ENCODE assay signal across 16 mouse cellular contexts in the genomic region with DNA sequence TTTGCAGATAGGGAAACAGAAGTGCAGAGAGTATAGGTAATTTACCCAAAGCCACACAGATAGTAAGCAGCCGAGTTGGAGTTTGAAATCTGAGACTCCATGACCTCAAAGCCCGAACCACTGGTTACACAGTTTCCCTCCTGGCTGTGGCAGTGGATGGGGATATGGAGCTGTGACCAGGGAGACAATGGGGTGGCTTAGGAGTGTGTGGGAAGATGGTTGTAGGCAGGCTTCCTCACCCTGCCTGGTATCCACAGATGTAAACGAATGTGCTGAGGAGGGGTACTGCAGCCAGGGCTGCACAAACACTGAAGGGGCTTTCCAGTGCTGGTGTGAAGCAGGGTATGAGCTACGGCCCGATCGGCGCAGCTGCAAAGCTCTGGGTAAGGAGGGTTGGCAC. TPM values are rescaled to one million over a fixed set of nuclear protein-coding genes. Genes with fewer than 3 reads are reported as not detected.
DNase-seq lines count a peak whose midpoint lies in the region; ATAC-seq and TF ChIP-seq lines count a peak whose summit lies in the region.
"Had no signal": no experiment of that assay in that cellular context is flagged by ENCODE, and none has a peak within 500 bp of the region (broad histone marks: within the 10 kb centered on the region; RNA-seq: fewer than 3 reads in every experiment).

No protein-coding gene starts in this region.

- intact Hi-C loops in gastrocnemius, adult 2 months (cut with DNase I) = loop anchor here (5.0 kb wide), 1 partner anchor 360 kb away; a partner anchor contains a TSS

- H3K36me3 ChIP-seq in hindbrain, embryonic 10.5 days = peaks cover 95% of the 10 kb centered on the region
- peaks cover 53% of the 10 kb centered on the region for H3K36me3 ChIP-seq in hindbrain, embryonic 12.5 days
- no peaks in the 10 kb centered on the region for H3K36me3 ChIP-seq in macrophage (ENCODE audit: inconsistent target)

- no peak overlapping the region for H3K4me2 ChIP-seq in hindbrain, embryonic 12.5 days (replicated peaks)
- H3K4me2 ChIP-seq: embryonic facial prominence, embryonic 13.5 days; forebrain, embryonic 12.5 days; heart, embryonic 15.5 days; hindbrain, embryonic 14.5 days had no signal

- peak overlapping the region; percentile 11; the same call in 1 of the 2 replicates for H3K4me3 ChIP-seq in gastrocnemius, adult 2 months
- no peak overlapping the region for H3K4me3 ChIP-seq in hindbrain, embryonic 10.5 days
- no peak overlapping the region for H3K4me3 ChIP-seq in hindbrain, embryonic 12.5 days
- peak overlapping the region; percentile 27 for H3K4me3 ChIP-seq in macrophage (ENCODE audit: inconsistent target)
- H3K4me3 ChIP-seq: embryonic facial prominence, embryonic 13.5 days; forebrain, embryonic 12.5 days; heart, embryonic 10.5 days; heart, embryonic 15.5 days had no signal

- H3K4me1 ChIP-seq in hindbrain, embryonic 10.5 days (replicated peaks) = peaks cover 20% of the 10 kb centered on the region
- H3K4me1 ChIP-seq in hindbrain, embryonic 12.5 days = peaks cover 9% of the 10 kb centered on the region
- H3K4me1 ChIP-seq: forebrain, embryonic 12.5 days had no signal

- H3K27me3 ChIP-seq in hindbrain, embryonic 10.5 days (ENCODE audit: insufficient read depth, poor library complexity, severe bottlenecking) = no peaks in the 10 kb centered on the region
- H3K27me3 ChIP-seq in hindbrain, embryonic 12.5 days = no peaks in the 10 kb centered on the region
- H3K27me3 ChIP-seq: embryonic facial prominence, embryonic 13.5 days; forebrain, embryonic 12.5 days; heart, embryonic 15.5 days; Patski had no signal

- no peak for DNase-seq in gastrocnemius, adult 2 months
- DNase-seq in gastrocnemius, postnatal 10 days = no peak
- no peak for DNase-seq in hindbrain, embryonic 10.5 days (ENCODE audit: low spot score)
- DNase-seq in A20 (ENCODE audit: low read depth, low spot score) = peak; percentile 85
- no peak for DNase-seq in right cerebral cortex, postnatal 25 days
- DNase-seq: cerebellum, adult 9-11 months had no signal

- H3K9ac ChIP-seq in hindbrain, embryonic 12.5 days = no peak overlapping the region
- H3K9ac ChIP-seq: forebrain, embryonic 12.5 days; heart, embryonic 15.5 days; hindbrain, embryonic 14.5 days had no signal

- H3K79me2 ChIP-seq in macrophage (ENCODE audit: inconsistent target) = no peaks in the 10 kb centered on the region

- H3K27ac ChIP-seq in gastrocnemius, adult 2 months = peak overlapping the region; percentile 62; the same call in 1 of the 2 replicates
- H3K27ac ChIP-seq in hindbrain, embryonic 10.5 days = peak overlapping the region; percentile 30; the same call in 1 of the 2 replicates
- H3K27ac ChIP-seq in hindbrain, embryonic 12.5 days = no peak overlapping the region
- peak overlapping the region; percentile 40; the same call in 1 of the 2 replicates for H3K27ac ChIP-seq in macrophage
- H3K27ac ChIP-seq: embryonic facial prominence, embryonic 13.5 days; forebrain, embryonic 12.5 days; heart, embryonic 15.5 days; hindbrain, embryonic 14.5 days had no signal

- no peaks in the 10 kb centered on the region for H3K9me3 ChIP-seq in hindbrain, embryonic 10.5 days
- no peaks in the 10 kb centered on the region for H3K9me3 ChIP-seq in hindbrain, embryonic 12.5 days (replicated peaks)
- H3K9me3 ChIP-seq: embryonic facial prominence, embryonic 13.5 days; forebrain, embryonic 12.5 days; heart, embryonic 10.5 days; heart, embryonic 15.5 days had no signal

- 88% methylated on average over 7 of the region's 7 CpGs for WGBS in hindbrain, embryonic 10.5 days
- WGBS in hindbrain, embryonic 12.5 days = 85% methylated on average over 7 of the region's 7 CpGs
- 73% methylated on average over 7 of the region's 7 CpGs for WGBS in macrophage (ENCODE audit: missing documents)

- no peak for ATAC-seq in hindbrain, embryonic 12.5 days (ENCODE audit: low FRiP score)
- ATAC-seq: activated CD4-positive, CD25-positive, alpha-beta regulatory T cell, adult 4 months; forebrain, embryonic 16.5 days; Patski had no signal

- no peak for TF ChIP-seq CTCF in gastrocnemius, adult 2 months (IDR thresholded peaks at IDR 0.05)

RNA-seq across cellular contexts. Expression of a gene that starts 19.5 kb away (rescaled TPM):
- 10 to 100 TPM in 1 of 2 experiments, 1 to 10 TPM in 1; 7.8 to 10.2 TPM for total RNA-seq in gastrocnemius, adult 2 months (2021)
- 10 to 100 TPM; 20.9 to 25.7 TPM for total RNA-seq in gastrocnemius, postnatal 10 days (2021)
- polyA plus RNA-seq in hindbrain, embryonic 10.5 days (2016; fragmentation: Nextera tagmentation; extraction: Ambion mirVana) = 6.4 and 7.6 TPM in 2 replicates
- polyA plus RNA-seq in hindbrain, embryonic 12.5 days (2016; fragmentation: Nextera tagmentation; extraction: Ambion mirVana) = 5.8 and 6.4 TPM in 2 replicates
- 10 to 100 TPM in 17 of 26 experiments, 1 to 10 TPM in 9; 2.2 to 25.6 (median 10.5) TPM for total RNA-seq in macrophage (2018; cell fraction: chromatin; rRNA removed)
- total RNA-seq in macrophage (2018; cell fraction: cytosol; rRNA removed) = 10 to 100 TPM in 1 of 26 experiments, 1 to 10 TPM in 25; 4.6 to 10.7 (median 5.8) TPM
- total RNA-seq in macrophage (2018; cell fraction: nucleus; rRNA removed) = 10 to 100 TPM in 19 of 26 experiments, 1 to 10 TPM in 7; 7.5 to 17.2 (median 11.2) TPM
- 2.8 to 4.7 TPM (median 3.9 TPM) in 3 replicates for polyA plus RNA-seq in macrophage (2018)

RNA-seq across cellular contexts. Expression of a gene that starts 32.3 kb away (rescaled TPM):
- 10 to 100 TPM; 13.4 to 20.0 TPM for total RNA-seq in gastrocnemius, adult 2 months (2021)
- total RNA-seq in gastrocnemius, postnatal 10 days (2021) = 10 to 100 TPM; 12.0 to 12.2 TPM
- 86.4 and 96.7 TPM in 2 replicates for polyA plus RNA-seq in hindbrain, embryonic 10.5 days (2016; fragmentation: Nextera tagmentation; extraction: Ambion mirVana)
- polyA plus RNA-seq in hindbrain, embryonic 12.5 days (2016; fragmentation: Nextera tagmentation; extraction: Ambion mirVana) = 104 and 105 TPM in 2 replicates
- 10 to 100 TPM in 18 of 26 experiments, 1 to 10 TPM in 7, not detected in 1; 1.4 to 23.9 (median 12.6) TPM for total RNA-seq in macrophage (2018; cell fraction: chromatin; rRNA removed)
- 1 to 10 TPM; 3.8 to 8.2 (median 6.0) TPM for total RNA-seq in macrophage (2018; cell fraction: cytosol; rRNA removed)
- total RNA-seq in macrophage (2018; cell fraction: nucleus; rRNA removed) = 10 to 100 TPM in 7 of 26 experiments, 1 to 10 TPM in 19; 2.0 to 15.3 (median 8.1) TPM
- 4.8 to 7.1 TPM (median 5.0 TPM) in 3 replicates for polyA plus RNA-seq in macrophage (2018)

RNA-seq across cellular contexts. Expression of a gene that starts 49.7 kb away (rescaled TPM):
- 10 to 100 TPM; 30.0 to 33.1 TPM for total RNA-seq in gastrocnemius, adult 2 months (2021)
- total RNA-seq in gastrocnemius, postnatal 10 days (2021) = 10 to 100 TPM; 41.5 to 48.1 TPM
- polyA plus RNA-seq in hindbrain, embryonic 10.5 days (2016; fragmentation: Nextera tagmentation; extraction: Ambion mirVana) = 125 and 144 TPM in 2 replicates
- 136 and 139 TPM in 2 replicates for polyA plus RNA-seq in hindbrain, embryonic 12.5 days (2016; fragmentation: Nextera tagmentation; extraction: Ambion mirVana)
- total RNA-seq in macrophage (2018; cell fraction: chromatin; rRNA removed) = 100 to 1,000 TPM in 2 of 26 experiments, 10 to 100 TPM in 24; 31.5 to 102 (median 77.5) TPM
- 10 to 100 TPM; 20.9 to 42.7 (median 34.1) TPM for total RNA-seq in macrophage (2018; cell fraction: cytosol; rRNA removed)
- 10 to 100 TPM; 26.9 to 71.1 (median 46.9) TPM for total RNA-seq in macrophage (2018; cell fraction: nucleus; rRNA removed)
- polyA plus RNA-seq in macrophage (2018) = 21.7 to 29.7 TPM (median 26.2 TPM) in 3 replicates

Comparison
In these comparisons a context has a peak if more than half of its experiments do, and no peak if none do; other contexts are left out.
1. H3K4me3 ChIP-seq: peak in gastrocnemius, adult 2 months (single experiment) and macrophage (single experiment); none in hindbrain, embryonic 10.5 days (single experiment) and hindbrain, embryonic 12.5 days (single experiment).
2. RNA of a gene that starts 32.3 kb away (polyA plus RNA-seq): 104 to 105 TPM in hindbrain, embryonic 12.5 days and 86.4 to 96.7 TPM in hindbrain, embryonic 10.5 days; 4.8 to 7.1 TPM in macrophage; every median in the first group is over 10 times any median in the second.